Mouse (Mus musculus) cerebellum, adult 2 months (tissue): ENCODE data around the gene Arhgef2. TPM values are rescaled to one million over a fixed set of nuclear protein-coding genes. Genes with fewer than 3 reads are reported as not detected.

Source experiments
- DNase-seq, 2 experiments: peaks; one replicate each; pipeline ENCODE4 v3.0.0; 2021
- H3K27ac ChIP-seq: fragments of 200-500 bp; 2 replicates; pipeline ENCODE4 v1.5.1; 2012; ENCODE audit warnings: low read length, control low read depth, inconsistent platforms; ENCODE audit not compliant: insufficient read depth
- H3K27me3 ChIP-seq: fragments of 200-500 bp; 2 replicates; pipeline ENCODE4 v1.6.1; 2012; ENCODE audit warnings: inconsistent platforms, mild to moderate bottlenecking, low read length, moderate library complexity; ENCODE audit not compliant: control insufficient read depth, insufficient read depth
- H3K4me1 ChIP-seq: fragments of 200-500 bp; 2 replicates; pipeline ENCODE4 v1.6.1; 2011; ENCODE audit warnings: low read length; ENCODE audit not compliant: control insufficient read depth, insufficient read depth
- H3K4me3 ChIP-seq: fragments of 200-500 bp; replicated peaks from 2 replicates; pipeline ENCODE3; 2011; ENCODE audit warnings: mild to moderate bottlenecking, low read depth, low read length, control low read depth; ENCODE audit not compliant: insufficient read depth
- CTCF ChIP-seq: fragments of 200-500 bp; IDR thresholded peaks from 2 replicates; pipeline ENCODE4 v1.5.1; 2011; ENCODE audit warnings: low read depth, mild to moderate bottlenecking, control low read depth, low read length, moderate library complexity, borderline replicate concordance; ENCODE audit not compliant: insufficient read depth
- POLR2A ChIP-seq: fragments of 200-500 bp; IDR thresholded peaks from 2 replicates; pipeline ENCODE4 v1.6.1; 2011; ENCODE audit warnings: low read length, control low read depth, borderline replicate concordance; ENCODE audit not compliant: insufficient read depth
- WGBS: fragments of 180-500 bp; shearing (Covaris S2); methylation state at CpG from one replicate; pipeline ENCODE4 v1.1.7; 2018; 5-methylcytosine and 5-hydroxymethylcytosine counted together
- polyA plus RNA-seq: library from polyadenylated mRNA; depleted of rRNA; stranded (reverse); fragments of >200 nt; gene quantifications from 2 replicates; pipeline ENCODE4 v1.2.3, GENCODE M21; 2012; rRNA removed

The Arhgef2 gene
- polyA plus RNA-seq, 1 experiment = 129 TPM

DNA sequence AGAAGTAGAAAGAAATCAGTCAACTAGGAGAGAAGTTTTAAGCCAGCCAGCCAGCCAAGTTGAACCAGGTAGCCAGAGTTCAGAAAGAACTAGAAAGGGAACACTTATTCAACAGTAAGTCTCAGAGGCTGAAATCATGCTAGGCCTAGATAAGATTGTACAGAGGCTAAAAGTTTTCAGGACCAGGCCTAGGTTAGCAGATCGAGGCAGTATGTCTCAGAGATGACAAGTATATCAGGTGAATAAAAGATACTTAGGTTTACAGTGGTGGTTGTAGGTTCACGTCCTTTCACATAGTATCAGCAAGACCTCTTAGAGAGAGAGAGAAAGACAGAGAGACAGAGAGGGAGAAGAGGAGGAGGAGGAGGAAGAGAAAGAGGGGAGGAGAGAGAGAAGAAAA, 78.0 kb downstream of the Arhgef2 start:
- WGBS = 95% methylated on average over 2 of the region's 2 CpGs

GRCm38 (mm10) chr3:88684236-88684979, 78.6 kb downstream of the Arhgef2 start:
- Histone ChIP-seq H3K27ac (no peak overlapping the region), H3K27me3 (no peaks in the 10 kb centered on the region), H3K4me3 (no peak overlapping the region), H3K4me1 (peaks cover 5% of the 10 kb centered on the region; the same call in 1 of the 2 replicates)
- DNase-seq = no peak
- TF ChIP-seq CTCF (no peak), POLR2A (no peak)
- 48% methylated on average over 8 of the region's 8 CpGs for WGBS

More for the DNA sequence above, 78.0 kb downstream of the Arhgef2 start:
- H3K4me1 ChIP-seq = peaks cover 5% of the 10 kb centered on the region; the same call in 1 of the 2 replicates
- TF ChIP-seq CTCF (no peak), POLR2A (no peak)
- H3K27ac ChIP-seq = no peak overlapping the region
- no peak for DNase-seq
- H3K4me3 ChIP-seq = no peak overlapping the region
- H3K27me3 ChIP-seq = no peaks in the 10 kb centered on the region

DNA sequence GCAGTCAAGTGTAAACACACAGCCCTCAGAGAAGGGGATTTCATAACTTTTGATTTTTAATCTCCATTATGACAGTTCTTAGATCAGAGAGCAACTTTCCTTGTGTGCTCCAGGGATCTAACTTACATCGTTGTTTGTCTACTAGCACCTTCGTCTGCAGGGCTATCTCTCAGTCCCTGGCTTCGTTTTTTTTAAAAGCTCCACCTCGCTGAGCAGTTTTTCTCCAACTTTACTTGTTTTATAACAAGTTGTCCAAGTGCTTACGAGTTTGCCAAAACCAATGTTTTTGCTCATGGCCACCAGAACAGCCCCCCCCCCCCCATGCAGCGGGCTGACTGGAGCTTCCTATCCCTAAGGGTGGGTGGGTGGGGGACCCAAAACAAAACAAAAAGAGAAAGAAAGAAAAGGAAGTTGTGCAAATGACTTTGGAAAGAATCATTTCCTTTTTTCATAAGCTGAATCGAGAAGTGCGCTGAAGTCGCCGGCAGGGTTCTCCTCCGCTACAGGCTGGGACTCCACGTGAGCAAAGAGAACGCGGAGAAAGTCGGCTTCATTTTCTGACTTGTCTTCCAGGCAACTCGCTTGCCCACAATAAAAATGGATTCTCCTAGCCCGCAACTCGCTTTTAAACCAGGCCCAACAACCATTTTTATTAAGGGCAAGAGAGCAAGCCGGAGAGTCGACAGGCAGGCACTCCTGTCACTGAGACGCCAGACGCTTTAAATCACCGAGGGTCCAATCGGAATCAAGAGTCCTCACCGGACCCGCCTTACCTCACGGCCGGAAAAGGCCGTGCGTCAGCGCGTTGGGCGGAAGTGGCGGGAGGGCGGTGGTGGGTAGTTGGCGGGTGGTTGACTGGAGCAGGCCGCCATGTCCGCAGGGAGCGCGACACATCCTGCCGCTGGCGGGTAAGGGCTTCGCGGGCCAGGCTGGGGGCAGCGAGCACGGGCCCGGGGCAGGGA, 79.5 kb downstream of the Arhgef2 start, which contains the start of gene Khdc4:
TSS of gene Khdc4 (plus strand) at position 824 of the 962 bp plus-strand sequence.
- peaks cover 5% of the 10 kb centered on the region; the same call in 1 of the 2 replicates for H3K4me1 ChIP-seq
- WGBS = under 1% methylated on average over 47 of the region's 47 CpGs
- peak; percentile 96 to 99 for DNase-seq
- H3K27ac ChIP-seq = peak within 1 kb of the TSS; percentile 93
- TF ChIP-seq POLR2A = peak; percentile 90
- no peak for TF ChIP-seq CTCF
- peak within 1 kb of the TSS; percentile 93 for H3K4me3 ChIP-seq
- H3K27me3 ChIP-seq = no peaks in the 10 kb centered on the region

DNA sequence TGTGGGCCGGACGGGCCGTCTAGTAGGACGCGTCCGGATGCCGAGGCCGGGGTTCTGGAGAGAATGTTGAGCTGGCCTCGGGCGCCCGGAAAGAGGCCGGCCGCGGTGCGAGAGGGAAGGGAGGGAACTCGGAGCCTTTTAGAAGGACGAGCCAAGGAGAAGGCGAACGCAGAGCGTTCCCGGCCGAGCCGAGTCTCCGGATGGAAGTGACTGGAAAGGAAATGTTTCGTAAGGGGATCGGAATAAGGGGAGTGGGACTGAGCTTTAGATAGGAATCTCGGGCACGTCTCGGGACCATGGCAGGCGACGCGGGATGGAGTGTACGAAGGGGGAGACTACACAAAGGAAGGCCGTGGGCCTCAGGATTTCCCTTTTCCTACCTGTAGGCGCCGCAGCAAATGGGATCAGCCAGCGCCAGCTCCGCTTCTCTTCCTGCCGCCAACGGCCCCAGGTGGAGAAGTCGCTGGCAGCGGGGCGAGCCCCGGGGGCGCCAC, 80.2 kb downstream of the Arhgef2 start:
- no peaks in the 10 kb centered on the region for H3K27me3 ChIP-seq
- peak in 1 of 2 experiments; percentile 61 for DNase-seq
- peak overlapping the region; percentile 93 for H3K4me3 ChIP-seq
- TF ChIP-seq CTCF (no peak), POLR2A (no peak)
- under 1% methylated on average over 45 of the region's 45 CpGs for WGBS
- peaks cover 5% of the 10 kb centered on the region; the same call in 1 of the 2 replicates for H3K4me1 ChIP-seq
- peak overlapping the region; percentile 93 for H3K27ac ChIP-seq

- Histone ChIP-seq H3K4me3 (peak overlapping the region; percentile 93), H3K27ac (peak overlapping the region; percentile 93; the same call in 1 of the 2 replicates), H3K4me1 (peaks cover 5% of the 10 kb centered on the region; the same call in 1 of the 2 replicates), H3K27me3 (no peaks in the 10 kb centered on the region)
- TF ChIP-seq POLR2A (no peak), CTCF (no peak)
- no peak for DNase-seq
- 23% methylated on average over 13 of the region's 13 CpGs for WGBS
Observed at GRCm38 (mm10) chr3:88686734-88687611, 81.2 kb downstream of the Arhgef2 start.

DNA sequence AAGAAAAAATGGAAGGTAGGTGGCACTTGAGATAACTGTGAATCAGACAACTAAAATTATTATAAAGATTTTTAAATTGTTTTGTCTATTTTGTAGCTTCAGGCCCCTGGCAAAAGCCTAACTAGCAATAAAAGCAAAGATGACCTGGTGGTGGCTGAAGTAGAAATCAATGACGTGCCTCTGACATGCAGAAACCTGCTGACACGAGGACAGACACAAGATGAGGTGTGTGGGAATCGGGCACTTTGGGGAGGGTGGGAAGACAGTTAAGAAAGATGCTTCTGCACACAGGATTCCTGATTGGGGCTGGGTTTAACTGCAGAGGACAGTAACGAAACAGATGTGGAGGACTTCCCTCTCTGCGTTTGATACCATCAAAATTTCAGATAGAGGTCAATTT, 83.3 kb downstream of the Arhgef2 start:
- TF ChIP-seq POLR2A = no peak
- no peak for TF ChIP-seq CTCF
- WGBS = 74% methylated on average over 5 of the region's 5 CpGs
- Histone ChIP-seq H3K27me3 (no peaks in the 10 kb centered on the region), H3K4me1 (peaks cover 5% of the 10 kb centered on the region; the same call in 1 of the 2 replicates), H3K27ac (no peak overlapping the region), H3K4me3 (no peak overlapping the region)
- DNase-seq = no peak

DNA sequence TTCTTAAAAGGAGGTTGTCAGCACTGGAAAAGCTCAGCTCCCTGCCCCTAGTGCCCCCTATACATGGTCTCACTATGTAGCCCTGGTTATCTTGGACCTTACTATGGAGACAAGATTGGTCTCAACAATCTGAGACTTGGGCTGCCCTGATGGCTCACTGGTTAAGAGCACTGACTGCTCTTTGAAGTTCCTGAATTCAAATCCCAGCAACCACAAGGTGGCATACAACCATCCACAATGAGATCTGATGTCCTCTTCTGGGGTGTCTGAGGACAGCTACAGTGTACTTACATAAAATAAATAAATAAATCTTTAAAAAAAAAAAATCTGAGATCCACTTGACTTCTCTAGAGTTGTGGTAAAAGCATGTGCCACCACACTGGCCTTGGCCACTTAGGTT, 89.8 kb downstream of the Arhgef2 start:
- no peaks in the 10 kb centered on the region for H3K27me3 ChIP-seq
- TF ChIP-seq POLR2A (no peak), CTCF (no peak)

More for the DNA sequence above, 89.8 kb downstream of the Arhgef2 start:
- Histone ChIP-seq H3K27ac (no peak overlapping the region), H3K4me3 (no peak overlapping the region), H3K4me1 (no peaks in the 10 kb centered on the region)
- no peak for DNase-seq

Other genes with a start within 250 kb of the Arhgef2 start
- 74.2 and 81.5 TPM in 2 replicates for gene Paqr6, start 241.4 kb upstream of the Arhgef2 start, polyA plus RNA-seq
- gene Bglap3, start 233.2 kb upstream of the Arhgef2 start, polyA plus RNA-seq = 0.41 and 0.65 TPM in 2 replicates
- gene Bglap2, start 227.3 kb upstream of the Arhgef2 start, polyA plus RNA-seq = 2.1 TPM in 1 of 2 replicates, not detected in the other
- gene Bglap, start 221.5 kb upstream of the Arhgef2 start, polyA plus RNA-seq = 0.57 TPM in 1 of 2 replicates, not detected in the other
- gene Pmf1, start 195.6 kb upstream of the Arhgef2 start, polyA plus RNA-seq = 13.8 and 14.5 TPM in 2 replicates
- gene Slc25a44, start 180.8 kb upstream of the Arhgef2 start, polyA plus RNA-seq = 57.6 and 61.2 TPM in 2 replicates
- 31.6 and 31.8 TPM in 2 replicates for gene Sema4a, start 144.8 kb upstream of the Arhgef2 start, polyA plus RNA-seq
- 51.4 and 57.1 TPM in 2 replicates for gene Lmna, start 96.0 kb upstream of the Arhgef2 start, polyA plus RNA-seq
- 1.2 and 1.3 TPM in 2 replicates for gene Mex3a, start 73.6 kb upstream of the Arhgef2 start, polyA plus RNA-seq
- 0.46 and 1.4 TPM in 2 replicates for gene Rab25, start 57.7 kb upstream of the Arhgef2 start, polyA plus RNA-seq
- 143 and 159 TPM in 2 replicates for gene Lamtor2, start 52.9 kb upstream of the Arhgef2 start, polyA plus RNA-seq
- gene Ubqln4, start 52.2 kb upstream of the Arhgef2 start, polyA plus RNA-seq = 86.4 and 87.3 TPM in 2 replicates
- 141 and 142 TPM in 2 replicates for gene Ssr2, start 30.1 kb upstream of the Arhgef2 start, polyA plus RNA-seq
- not detected in 2 replicates for gene Rxfp4, start 47.2 kb downstream of the Arhgef2 start, polyA plus RNA-seq
- gene Khdc4, start 79.8 kb downstream of the Arhgef2 start, polyA plus RNA-seq = 92.7 and 99.6 TPM in 2 replicates
- 57.3 and 64.3 TPM in 2 replicates for gene Rit1, start 110.9 kb downstream of the Arhgef2 start, polyA plus RNA-seq
- 414 and 477 TPM in 2 replicates for gene Syt11, start 169.2 kb downstream of the Arhgef2 start, polyA plus RNA-seq
- 33.4 and 35.0 TPM in 2 replicates for gene Gon4l, start 229.3 kb downstream of the Arhgef2 start, polyA plus RNA-seq